Mouse (Mus musculus): ENCODE measurements around the gene Smug1.

GRCm38 (mm10) chr15:103168801-103169611 is 2.1 kb upstream of the Smug1 start:
- no peak for TF ChIP-seq CTCF (IDR thresholded peaks at IDR 0.05; ENCODE audit: low read depth)
- no peak for TF ChIP-seq EP300 (optimal IDR thresholded peaks at IDR 0.05)

Measured in stomach, postnatal 0 days (tissue).